Mouse (Mus musculus): ENCODE results near the gene Klhdc1.

DNA sequence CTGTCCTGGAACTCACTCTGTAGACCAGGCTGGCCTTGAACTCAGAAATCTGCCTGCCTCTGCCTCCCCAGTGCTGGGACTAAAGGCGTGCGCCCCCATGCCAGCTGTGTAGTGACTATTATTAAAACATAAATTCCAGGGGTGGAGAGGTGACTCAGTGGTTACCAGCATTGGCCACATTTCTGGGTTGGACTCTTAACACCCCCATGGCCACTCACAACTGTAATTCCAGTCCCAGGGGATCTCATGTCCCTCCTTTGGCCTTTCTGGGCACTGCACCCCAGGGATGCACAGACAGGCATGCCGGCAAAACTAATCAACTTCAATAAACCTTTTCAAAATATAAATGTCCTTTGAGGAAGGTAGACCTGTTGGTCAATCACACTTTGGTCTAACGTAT is 57.3 kb downstream of the Klhdc1 start:
- TF ChIP-seq BHLHE40 (IDR thresholded peaks at IDR 0.05; ENCODE audit: borderline replicate concordance, low read depth, low read length) (no peak), GABPA (IDR thresholded peaks at IDR 0.05; ENCODE audit: low read depth, low read length) (no peak), EP300 (IDR thresholded peaks at IDR 0.05; ENCODE audit: low read depth in 1 of 2, low read length in 2 of 2) (no peak), GATA1 (IDR thresholded peaks at IDR 0.05; ENCODE audit: low read depth, low read length) (no peak), POLR2AphosphoS2 (IDR thresholded peaks at IDR 0.05; ENCODE audit: low read length) (no peak), CTCF (IDR thresholded peaks at IDR 0.05 in 2 of 3, conservative IDR thresholded peaks at IDR 0.05 in 1 of 3; ENCODE audit: control insufficient read depth in 1 of 3, insufficient read depth in 1 of 3, low read depth in 2 of 3, low read length in 3 of 3, poor library complexity in 1 of 3, severe bottlenecking in 1 of 3) (no peak), POLR2A (IDR thresholded peaks at IDR 0.05; ENCODE audit: control insufficient read depth in 1 of 2, insufficient read depth in 1 of 2, low read depth in 1 of 2, low read length in 2 of 2, poor library complexity in 1 of 2) (no peak), CHD2 (IDR thresholded peaks at IDR 0.05; ENCODE audit: low read length) (no peak), MAFK (IDR thresholded peaks at IDR 0.05; ENCODE audit: borderline replicate concordance, low read depth, low read length) (no peak), E2F4 (IDR thresholded peaks at IDR 0.05; ENCODE audit: borderline replicate concordance, low read depth, low read length) (no peak), NRF1 (IDR thresholded peaks at IDR 0.05; ENCODE audit: insufficient read depth, low read depth, low read length, poor library complexity, severe bottlenecking) (no peak), JUND (IDR thresholded peaks at IDR 0.05; ENCODE audit: low read depth, low read length) (no peak), ZC3H11A (IDR thresholded peaks at IDR 0.05; ENCODE audit: low read depth, low read length) (no peak), TBP (IDR thresholded peaks at IDR 0.05; ENCODE audit: low read depth, low read length) (no peak)

Measured in MEL (cell line).